Mouse (Mus musculus): Measurements from ENCODE around the gene Pik3ip1.

Gene Pik3ip1

GRCm38 (mm10) chr11:3335651-3336216 lies 5.5 kb downstream of the Pik3ip1 start:
- in situ Hi-C loops (cut with MboI, MseI) = no loop called here

GRCm38 (mm10) chr11:3336602-3337001 lies 6.4 kb downstream of the Pik3ip1 start:
- in situ Hi-C loops (cut with MboI, MseI) = no loop called here

GRCm38 (mm10) chr11:3337173-3337955 lies 7.2 kb downstream of the Pik3ip1 start:
- in situ Hi-C loops (cut with MboI, MseI) = no loop called here

GRCm38 (mm10) chr11:3337961-3338360 lies 7.8 kb downstream of the Pik3ip1 start:
- in situ Hi-C loops (cut with MboI, MseI) = no loop called here

- in situ Hi-C loops (cut with MboI, MseI) = no loop called here
These were observed 11.3 kb downstream of the Pik3ip1 start for GRCm38 (mm10) chr11:3341476-3341875.

GRCm38 (mm10) chr11:3344916-3345315 lies 14.7 kb downstream of the Pik3ip1 start:
- in situ Hi-C loops (cut with MboI, MseI) = no loop called here

- in situ Hi-C loops (cut with MboI, MseI) = no loop called here
These were observed 16.1 kb downstream of the Pik3ip1 start for GRCm38 (mm10) chr11:3346351-3346750.

- in situ Hi-C loops (cut with MboI, MseI) = no loop called here
These were observed 17.1 kb downstream of the Pik3ip1 start for GRCm38 (mm10) chr11:3347091-3347834.

- in situ Hi-C loops (cut with MboI, MseI) = no loop called here
These were observed 17.6 kb downstream of the Pik3ip1 start for GRCm38 (mm10) chr11:3347835-3348195.

GRCm38 (mm10) chr11:3348576-3349342 lies 18.6 kb downstream of the Pik3ip1 start:
- in situ Hi-C loops (cut with MboI, MseI) = no loop called here

GRCm38 (mm10) chr11:3349343-3349695 lies 19.1 kb downstream of the Pik3ip1 start:
- in situ Hi-C loops (cut with MboI, MseI) = no loop called here

- in situ Hi-C loops (cut with MboI, MseI) = no loop called here
These were observed 21.9 kb downstream of the Pik3ip1 start for GRCm38 (mm10) chr11:3352131-3352530.

- in situ Hi-C loops (cut with MboI, MseI) = no loop called here
These were observed 22.9 kb downstream of the Pik3ip1 start for GRCm38 (mm10) chr11:3352990-3353585.

GRCm38 (mm10) chr11:3362854-3363253 lies 32.7 kb downstream of the Pik3ip1 start:
- in situ Hi-C loops (cut with MboI, MseI) = no loop called here

- in situ Hi-C loops (cut with MboI, MseI) = no loop called here
These were observed 36.2 kb downstream of the Pik3ip1 start for GRCm38 (mm10) chr11:3366411-3366810.

GRCm38 (mm10) chr11:3368983-3369382 lies 38.8 kb downstream of the Pik3ip1 start:
- in situ Hi-C loops (cut with MboI, MseI) = no loop called here

GRCm38 (mm10) chr11:3369449-3369848 lies 39.2 kb downstream of the Pik3ip1 start:
- in situ Hi-C loops (cut with MboI, MseI) = no loop called here

- in situ Hi-C loops (cut with MboI, MseI) = no loop called here
These were observed 40.0 kb downstream of the Pik3ip1 start for GRCm38 (mm10) chr11:3370162-3370561.

- in situ Hi-C loops (cut with MboI, MseI) = no loop called here
These were observed 40.9 kb downstream of the Pik3ip1 start for GRCm38 (mm10) chr11:3370928-3371598.

- in situ Hi-C loops (cut with MboI, MseI) = no loop called here
These were observed 41.5 kb downstream of the Pik3ip1 start for GRCm38 (mm10) chr11:3371599-3372295.

Data from T-helper 17 cell (primary cell).